ENCODE assay signal across 32 mouse cellular contexts in genomic region chr17:80151353-80151752, GRCm38 (mm10). TPM values are rescaled to one million over a fixed set of nuclear protein-coding genes. Genes with fewer than 3 reads are reported as not detected.
A peak's percentile ranks its signal among the peaks of the same experiment; 100 is the strongest.
DNase-seq lines count a peak whose midpoint lies in the region; ATAC-seq lines count a peak whose summit lies in the region.
"Had no signal": no experiment of that assay in that cellular context is flagged by ENCODE, and none has a peak within 500 bp of the region (broad histone marks: within the 10 kb centered on the region; RNA-seq: fewer than 3 reads in every experiment).

No protein-coding gene starts in this region.

- H3K27ac ChIP-seq in kidney, embryonic 15.5 days: no peak overlapping the region
- no peak overlapping the region for H3K27ac ChIP-seq in embryonic facial prominence, embryonic 10.5 days (replicated peaks)
- peak overlapping the region; percentile 59; the same call in 1 of the 2 replicates for H3K27ac ChIP-seq in stomach, embryonic 15.5 days
- H3K27ac ChIP-seq in forebrain, embryonic 14.5 days (ENCODE audit: low read depth, low read length): no peak overlapping the region
- H3K27ac ChIP-seq: forebrain, embryonic 10.5 days; heart, adult 2 months; heart, embryonic 13.5 days; hindbrain, postnatal 0 days; layer of hippocampus, adult 2 months; liver, embryonic 12.5 days; midbrain, embryonic 15.5 days; neural tube, embryonic 13.5 days had no signal

- DNase-seq in kidney, adult 9 months: no peak
- DNase-seq in embryonic facial prominence, embryonic 10.5 days (ENCODE audit: low spot score): peak; percentile 22
- DNase-seq in gonadal fat pad, adult 2 months (ENCODE audit: low read depth): peak; percentile 73
- DNase-seq in forebrain, embryonic 14.5 days (ENCODE audit: low spot score): no peak
- no peak for DNase-seq in cerebellum, postnatal 10 days
- DNase-seq in adrenal gland, adult 18-20 months (ENCODE audit: low spot score in 2 of 2): no peak
- DNase-seq: adrenal gland, postnatal 25 days; cerebellum, adult 9-11 months; gastrocnemius, postnatal 25 days; heart, adult 2 months; heart, postnatal 14 days; kidney, adult 8-10 months; kidney, postnatal 25 days; layer of hippocampus, postnatal 36 days; lung, embryonic 14.5 days; retina, postnatal 1 day; thymus, postnatal 25 days had no signal

- H3K4me1 ChIP-seq in kidney, embryonic 15.5 days: peaks cover 15% of the 10 kb centered on the region
- peaks cover 8% of the 10 kb centered on the region for H3K4me1 ChIP-seq in embryonic facial prominence, embryonic 10.5 days
- H3K4me1 ChIP-seq in stomach, embryonic 15.5 days: no peaks in the 10 kb centered on the region
- peaks cover 5% of the 10 kb centered on the region; the same call in 1 of the 2 replicates for H3K4me1 ChIP-seq in forebrain, embryonic 14.5 days (ENCODE audit: control insufficient read depth, insufficient read depth, low read length)
- H3K4me1 ChIP-seq: megakaryocyte, embryonic 14.5 days had no signal

- WGBS in kidney, embryonic 15.5 days: 37% methylated on average over 5 of the region's 5 CpGs
- 23% methylated on average over 5 of the region's 5 CpGs for whole genome bisulfite sequencing in embryonic facial prominence, embryonic 10.5 days
- WGBS in stomach, embryonic 15.5 days: 31% methylated on average over 5 of the region's 5 CpGs
- 25% methylated on average over 5 of the region's 5 CpGs for WGBS in forebrain, embryonic 14.5 days

- no peak overlapping the region for H3K9ac ChIP-seq in kidney, embryonic 15.5 days
- no peak overlapping the region for H3K9ac ChIP-seq in stomach, embryonic 15.5 days
- H3K9ac ChIP-seq in forebrain, embryonic 14.5 days (ENCODE audit: low read length): no peak overlapping the region
- H3K9ac ChIP-seq: heart, embryonic 13.5 days; liver, embryonic 12.5 days; lung, embryonic 14.5 days; midbrain, embryonic 15.5 days; neural tube, embryonic 13.5 days had no signal

- no peaks in the 10 kb centered on the region for H3K36me3 ChIP-seq in kidney, embryonic 15.5 days
- H3K36me3 ChIP-seq in embryonic facial prominence, embryonic 10.5 days (replicated peaks): no peaks in the 10 kb centered on the region; the same call in 1 of the 2 replicates
- no peaks in the 10 kb centered on the region for H3K36me3 ChIP-seq in stomach, embryonic 15.5 days
- no peaks in the 10 kb centered on the region for H3K36me3 ChIP-seq in forebrain, embryonic 14.5 days (ENCODE audit: control insufficient read depth, insufficient read depth, low read length)
- H3K36me3 ChIP-seq: forebrain, embryonic 10.5 days; G1E; heart, embryonic 13.5 days; liver, embryonic 12.5 days; midbrain, embryonic 15.5 days; neural tube, embryonic 13.5 days had no signal

- no peaks in the 10 kb centered on the region for H3K9me3 ChIP-seq in kidney, embryonic 15.5 days (replicated peaks)
- no peaks in the 10 kb centered on the region for H3K9me3 ChIP-seq in embryonic facial prominence, embryonic 10.5 days
- H3K9me3 ChIP-seq in stomach, embryonic 15.5 days: no peaks in the 10 kb centered on the region
- no peaks in the 10 kb centered on the region for H3K9me3 ChIP-seq in forebrain, embryonic 14.5 days (replicated peaks; ENCODE audit: control insufficient read depth, low read length)
- H3K9me3 ChIP-seq: forebrain, embryonic 10.5 days; G1E; heart, embryonic 13.5 days; liver, embryonic 12.5 days; megakaryocyte, embryonic 14.5 days; midbrain, embryonic 15.5 days; neural tube, embryonic 13.5 days had no signal

- H3K4me2 ChIP-seq in kidney, embryonic 15.5 days: no peak overlapping the region
- no peak overlapping the region for H3K4me2 ChIP-seq in stomach, embryonic 15.5 days
- no peak overlapping the region for H3K4me2 ChIP-seq in forebrain, embryonic 14.5 days (ENCODE audit: low read length)
- H3K4me2 ChIP-seq: heart, embryonic 13.5 days; liver, embryonic 12.5 days; lung, embryonic 14.5 days; midbrain, embryonic 15.5 days; neural tube, embryonic 13.5 days had no signal

- H3K27me3 ChIP-seq in kidney, embryonic 15.5 days: 0 out of 2 replicates have a peak, but pooled peaks cover 7% of the 10 kb centered on the region
- no peaks in the 10 kb centered on the region for H3K27me3 ChIP-seq in embryonic facial prominence, embryonic 10.5 days (replicated peaks; ENCODE audit: low read depth, poor library complexity, severe bottlenecking)
- no peaks in the 10 kb centered on the region for H3K27me3 ChIP-seq in stomach, embryonic 15.5 days (replicated peaks)
- no peaks in the 10 kb centered on the region for H3K27me3 ChIP-seq in forebrain, embryonic 14.5 days (replicated peaks; ENCODE audit: control insufficient read depth, insufficient read depth, low read length)
- H3K27me3 ChIP-seq: heart, embryonic 13.5 days; midbrain, embryonic 15.5 days; neural tube, embryonic 13.5 days; Patski had no signal

- peak; percentile 6; the same call in 1 of the 2 replicates for ATAC-seq in kidney, embryonic 15.5 days (replicated peaks; ENCODE audit: low FRiP score)
- ATAC-seq in stomach, embryonic 15.5 days (ENCODE audit: insufficient read depth, low FRiP score, low read depth): peak; percentile 78
- ATAC-seq in forebrain, embryonic 14.5 days: no peak
- ATAC-seq: activated CD4-positive, CD25-positive, alpha-beta regulatory T cell, adult 4 months; hindbrain, postnatal 0 days; liver, embryonic 12.5 days; midbrain, embryonic 15.5 days; Patski had no signal

- no peak overlapping the region for H3K4me3 ChIP-seq in kidney, embryonic 15.5 days (replicated peaks)
- H3K4me3 ChIP-seq in embryonic facial prominence, embryonic 10.5 days: no peak overlapping the region
- no peak overlapping the region for H3K4me3 ChIP-seq in stomach, embryonic 15.5 days (replicated peaks)
- H3K4me3 ChIP-seq in forebrain, embryonic 14.5 days (ENCODE audit: low read depth, low read length): no peak overlapping the region
- H3K4me3 ChIP-seq: forebrain, embryonic 10.5 days; heart, adult 2 months; heart, embryonic 13.5 days; layer of hippocampus, adult 2 months; liver, embryonic 12.5 days; megakaryocyte, embryonic 14.5 days; midbrain, embryonic 15.5 days; myocyte; neural tube, embryonic 13.5 days had no signal

RNA-seq across cellular contexts. Expression of gene Galm, which starts 24.1 kb away (rescaled TPM):
- 18.2 and 20.8 TPM in 2 replicates for polyA plus RNA-seq in kidney, embryonic 15.5 days (2015; fragmentation: Nextera tagmentation; extraction: Ambion mirVana)
- polyA plus RNA-seq in embryonic facial prominence, embryonic 10.5 days (2016; fragmentation: Nextera tagmentation; extraction: Ambion mirVana): 13.8 and 17.6 TPM in 2 replicates
- polyA plus RNA-seq in gonadal fat pad, adult 2 months (2012; rRNA removed): 21.6 and 28.1 TPM in 2 replicates
- polyA plus RNA-seq in stomach, embryonic 15.5 days (2015; fragmentation: Nextera tagmentation; extraction: Ambion mirVana): 30.0 and 36.0 TPM in 2 replicates
- 2.4 and 3.5 TPM in 2 replicates for polyA plus RNA-seq in forebrain, embryonic 14.5 days (2014; fragmentation: Nextera tagmentation; extraction: Ambion mirVana)
- 10 to 100 TPM; 17.7 to 22.6 TPM for total RNA-seq in adrenal gland, adult 18-20 months (2021)
- total RNA-seq: G1E had no signal
- polyA plus RNA-seq: G1E had no signal

RNA-seq across cellular contexts. Expression of gene Srsf7, which starts 55.8 kb away (rescaled TPM):
- 622 and 668 TPM in 2 replicates for polyA plus RNA-seq in kidney, embryonic 15.5 days (2015; fragmentation: Nextera tagmentation; extraction: Ambion mirVana)
- 888 and 890 TPM in 2 replicates for polyA plus RNA-seq in embryonic facial prominence, embryonic 10.5 days (2016; fragmentation: Nextera tagmentation; extraction: Ambion mirVana)
- 57.7 and 60.3 TPM in 2 replicates for polyA plus RNA-seq in gonadal fat pad, adult 2 months (2012; rRNA removed)
- 497 and 548 TPM in 2 replicates for polyA plus RNA-seq in stomach, embryonic 15.5 days (2015; fragmentation: Nextera tagmentation; extraction: Ambion mirVana)
- 664 and 688 TPM in 2 replicates for polyA plus RNA-seq in forebrain, embryonic 14.5 days (2014; fragmentation: Nextera tagmentation; extraction: Ambion mirVana)
- 100 to 1,000 TPM; 124 to 133 TPM for total RNA-seq in adrenal gland, adult 18-20 months (2021)

RNA-seq across cellular contexts. Expression of gene Ttc39d, which starts 55.9 kb away (rescaled TPM):
- polyA plus RNA-seq in kidney, embryonic 15.5 days (2015; fragmentation: Nextera tagmentation; extraction: Ambion mirVana): 0.16 TPM in 1 of 2 replicates, not detected in the other
- polyA plus RNA-seq in embryonic facial prominence, embryonic 10.5 days (2016; fragmentation: Nextera tagmentation; extraction: Ambion mirVana): 0.14 and 0.15 TPM in 2 replicates
- 0.58 and 0.86 TPM in 2 replicates for polyA plus RNA-seq in gonadal fat pad, adult 2 months (2012; rRNA removed)
- 0.06 and 0.13 TPM in 2 replicates for polyA plus RNA-seq in stomach, embryonic 15.5 days (2015; fragmentation: Nextera tagmentation; extraction: Ambion mirVana)
- polyA plus RNA-seq in forebrain, embryonic 14.5 days (2014; fragmentation: Nextera tagmentation; extraction: Ambion mirVana): 0.11 and 0.15 TPM in 2 replicates
- not detected for total RNA-seq in adrenal gland, adult 18-20 months (2021)
- total RNA-seq: gastrocnemius, postnatal 25 days; hindbrain, postnatal 0 days had no signal
- polyA plus RNA-seq: activated CD4-positive, CD25-positive, alpha-beta regulatory T cell, adult 4 months; G1E; hindbrain, embryonic 11.5 days; liver, embryonic 12.5 days; lung, embryonic 14.5 days; neural tube, embryonic 13.5 days had no signal

Comparison
In these comparisons a context has a peak if more than half of its experiments do, and no peak if none do; other contexts are left out.
1. DNase-seq: peak in embryonic facial prominence, embryonic 10.5 days (single experiment) and gonadal fat pad, adult 2 months (single experiment); none in kidney, adult 9 months (single experiment), forebrain, embryonic 14.5 days (single experiment), cerebellum, postnatal 10 days (0 of 2) and adrenal gland, adult 18-20 months (0 of 2).